Mouse (Mus musculus): ENCODE data around the gene Wwtr1. TPM values are rescaled to one million over a fixed set of nuclear protein-coding genes. Genes with fewer than 3 reads are reported as not detected.

Wwtr1 gene
- polyA plus RNA-seq, 1 experiment from 2014 or later: 30.9 TPM

- Histone ChIP-seq H3K4me2 (ENCODE audit: low read depth, low read length) (no peak overlapping the region), H3K9ac (ENCODE audit: low read depth, low read length) (no peak overlapping the region), H3K4me3 (ENCODE audit: low read depth, low read length) (no peak overlapping the region), H3K27ac (replicated peaks; ENCODE audit: low read depth, low read length) (no peak overlapping the region), H3K36me3 (ENCODE audit: control insufficient read depth, insufficient read depth, low read length) (peaks cover 15% of the 10 kb centered on the region), H3K4me1 (ENCODE audit: control insufficient read depth, insufficient read depth, low read length) (peaks cover 22% of the 10 kb centered on the region), H3K9me3 (ENCODE audit: control insufficient read depth, low read length) (no peaks in the 10 kb centered on the region), H3K27me3 (replicated peaks; ENCODE audit: control insufficient read depth, insufficient read depth, low read length) (no peaks in the 10 kb centered on the region)
- ATAC-seq (ENCODE audit: low read depth) (no peak), DNase-seq (ENCODE audit: low spot score) (no peak)
- WGBS: 92% methylated on average over 8 of the region's 8 CpGs
These were observed 101.3 kb downstream of the Wwtr1 start for GRCm38 (mm10) chr3:57474421-57474820.

GRCm38 (mm10) chr3:57472407-57472806 is 103.3 kb downstream of the Wwtr1 start:
- DNase-seq (ENCODE audit: low spot score) (peak; percentile 51), ATAC-seq (ENCODE audit: low read depth) (no peak; the same call in 1 of the 2 replicates)
- peaks cover 22% of the 10 kb centered on the region for H3K4me1 ChIP-seq (ENCODE audit: control insufficient read depth, insufficient read depth, low read length)
- no peak overlapping the region for H3K9ac ChIP-seq (ENCODE audit: low read depth, low read length)
- H3K9me3 ChIP-seq (ENCODE audit: control insufficient read depth, low read length): no peaks in the 10 kb centered on the region
- H3K27ac ChIP-seq (replicated peaks; ENCODE audit: low read depth, low read length): peak overlapping the region; percentile 86; the same call in 1 of the 2 replicates
- H3K36me3 ChIP-seq (ENCODE audit: control insufficient read depth, insufficient read depth, low read length): peaks cover 15% of the 10 kb centered on the region
- no peak overlapping the region for H3K4me2 ChIP-seq (ENCODE audit: low read depth, low read length)
- WGBS: 34% methylated on average over 4 of the region's 4 CpGs
- no peaks in the 10 kb centered on the region for H3K27me3 ChIP-seq (replicated peaks; ENCODE audit: control insufficient read depth, insufficient read depth, low read length)
- no peak overlapping the region for H3K4me3 ChIP-seq (ENCODE audit: low read depth, low read length)

- Histone ChIP-seq H3K4me3 (ENCODE audit: low read depth, low read length) (peak overlapping the region; percentile 26), H3K9me3 (ENCODE audit: control insufficient read depth, low read length) (no peaks in the 10 kb centered on the region), H3K4me2 (ENCODE audit: low read depth, low read length) (peak overlapping the region; percentile 52), H3K36me3 (ENCODE audit: control insufficient read depth, insufficient read depth, low read length) (peaks cover 3% of the 10 kb centered on the region; the same call in 1 of the 2 replicates), H3K4me1 (ENCODE audit: control insufficient read depth, insufficient read depth, low read length) (peaks cover 22% of the 10 kb centered on the region), H3K9ac (ENCODE audit: low read depth, low read length) (peak overlapping the region; percentile 51), H3K27me3 (replicated peaks; ENCODE audit: control insufficient read depth, insufficient read depth, low read length) (no peaks in the 10 kb centered on the region), H3K27ac (replicated peaks; ENCODE audit: low read depth, low read length) (peak overlapping the region; percentile 86)
- peak; percentile 41 for ATAC-seq (ENCODE audit: low read depth)
- 4% methylated on average over 15 of the region's 15 CpGs for WGBS
- DNase-seq (ENCODE audit: low spot score): peak; percentile 77
These were observed 104.6 kb downstream of the Wwtr1 start for GRCm38 (mm10) chr3:57470981-57471601.

- Histone ChIP-seq H3K9ac (ENCODE audit: low read depth, low read length) (peak overlapping the region; percentile 51; the same call in 1 of the 2 replicates), H3K4me2 (ENCODE audit: low read depth, low read length) (peak overlapping the region; percentile 52)
These were observed 105.4 kb downstream of the Wwtr1 start for GRCm38 (mm10) chr3:57470326-57470725.

GRCm38 (mm10) chr3:57469325-57469724 is 106.4 kb downstream of the Wwtr1 start:
- Histone ChIP-seq H3K4me2 (ENCODE audit: low read depth, low read length) (no peak overlapping the region), H3K27me3 (replicated peaks; ENCODE audit: control insufficient read depth, insufficient read depth, low read length) (no peaks in the 10 kb centered on the region), H3K4me3 (ENCODE audit: low read depth, low read length) (no peak overlapping the region), H3K9ac (ENCODE audit: low read depth, low read length) (no peak overlapping the region), H3K36me3 (ENCODE audit: control insufficient read depth, insufficient read depth, low read length) (no peaks in the 10 kb centered on the region), H3K27ac (replicated peaks; ENCODE audit: low read depth, low read length) (no peak overlapping the region), H3K9me3 (ENCODE audit: control insufficient read depth, low read length) (no peaks in the 10 kb centered on the region), H3K4me1 (ENCODE audit: control insufficient read depth, insufficient read depth, low read length) (peaks cover 22% of the 10 kb centered on the region)
- no peak for DNase-seq (ENCODE audit: low spot score)
- WGBS: 99% methylated on average over 3 of the region's 3 CpGs
- ATAC-seq (ENCODE audit: low read depth): no peak

More at GRCm38 (mm10) chr3:57470326-57470725, 105.4 kb downstream of the Wwtr1 start:
- H3K27me3 ChIP-seq (replicated peaks; ENCODE audit: control insufficient read depth, insufficient read depth, low read length): no peaks in the 10 kb centered on the region
- 12% methylated on average over 5 of the region's 5 CpGs for WGBS
- H3K4me1 ChIP-seq (ENCODE audit: control insufficient read depth, insufficient read depth, low read length): peaks cover 22% of the 10 kb centered on the region
- H3K36me3 ChIP-seq (ENCODE audit: control insufficient read depth, insufficient read depth, low read length): no peaks in the 10 kb centered on the region
- H3K4me3 ChIP-seq (ENCODE audit: low read depth, low read length): no peak overlapping the region
- peak overlapping the region; percentile 86 for H3K27ac ChIP-seq (replicated peaks; ENCODE audit: low read depth, low read length)
- no peaks in the 10 kb centered on the region for H3K9me3 ChIP-seq (ENCODE audit: control insufficient read depth, low read length)
- DNase-seq (ENCODE audit: low spot score): peak; percentile 79
- peak; percentile 66 for ATAC-seq (ENCODE audit: low read depth)

GRCm38 (mm10) chr3:57466289-57466688 is 109.4 kb downstream of the Wwtr1 start:
- no peaks in the 10 kb centered on the region for H3K27me3 ChIP-seq (replicated peaks; ENCODE audit: control insufficient read depth, insufficient read depth, low read length)

GRCm38 (mm10) chr3:57463302-57463701 is 112.4 kb downstream of the Wwtr1 start:
- Histone ChIP-seq H3K9ac (ENCODE audit: low read depth, low read length) (no peak overlapping the region), H3K4me3 (ENCODE audit: low read depth, low read length) (no peak overlapping the region), H3K27ac (replicated peaks; ENCODE audit: low read depth, low read length) (no peak overlapping the region), H3K4me2 (ENCODE audit: low read depth, low read length) (no peak overlapping the region), H3K36me3 (ENCODE audit: control insufficient read depth, insufficient read depth, low read length) (peaks cover 36% of the 10 kb centered on the region), H3K27me3 (replicated peaks; ENCODE audit: control insufficient read depth, insufficient read depth, low read length) (no peaks in the 10 kb centered on the region), H3K4me1 (ENCODE audit: control insufficient read depth, insufficient read depth, low read length) (no peaks in the 10 kb centered on the region), H3K9me3 (ENCODE audit: control insufficient read depth, low read length) (no peaks in the 10 kb centered on the region)
- WGBS: 75% methylated on average over 4 of the region's 4 CpGs
- DNase-seq (ENCODE audit: low spot score) (no peak), ATAC-seq (ENCODE audit: low read depth) (no peak)

More at GRCm38 (mm10) chr3:57466289-57466688, 109.4 kb downstream of the Wwtr1 start:
- Histone ChIP-seq H3K4me2 (ENCODE audit: low read depth, low read length) (no peak overlapping the region), H3K4me3 (ENCODE audit: low read depth, low read length) (no peak overlapping the region), H3K36me3 (ENCODE audit: control insufficient read depth, insufficient read depth, low read length) (peaks cover 19% of the 10 kb centered on the region), H3K9ac (ENCODE audit: low read depth, low read length) (no peak overlapping the region), H3K9me3 (ENCODE audit: control insufficient read depth, low read length) (no peaks in the 10 kb centered on the region), H3K27ac (replicated peaks; ENCODE audit: low read depth, low read length) (no peak overlapping the region), H3K4me1 (ENCODE audit: control insufficient read depth, insufficient read depth, low read length) (peaks cover 12% of the 10 kb centered on the region)
- ATAC-seq (ENCODE audit: low read depth) (no peak), DNase-seq (ENCODE audit: low spot score) (peak; percentile 55)
- WGBS: 65% methylated on average over 3 of the region's 3 CpGs

- WGBS: 38% methylated on average over 11 of the region's 11 CpGs
- H3K27ac ChIP-seq (replicated peaks; ENCODE audit: low read depth, low read length): no peak overlapping the region
- peaks cover 45% of the 10 kb centered on the region for H3K36me3 ChIP-seq (ENCODE audit: control insufficient read depth, insufficient read depth, low read length)
- peak; percentile 14 for DNase-seq (ENCODE audit: low spot score)
- no peaks in the 10 kb centered on the region for H3K4me1 ChIP-seq (ENCODE audit: control insufficient read depth, insufficient read depth, low read length)
- H3K4me3 ChIP-seq (ENCODE audit: low read depth, low read length): no peak overlapping the region
- no peak overlapping the region for H3K4me2 ChIP-seq (ENCODE audit: low read depth, low read length)
- no peaks in the 10 kb centered on the region for H3K9me3 ChIP-seq (ENCODE audit: control insufficient read depth, low read length)
- ATAC-seq (ENCODE audit: low read depth): 0 out of 2 replicates have a peak, but pooled peaks have one; percentile 53
- H3K27me3 ChIP-seq (replicated peaks; ENCODE audit: control insufficient read depth, insufficient read depth, low read length): no peaks in the 10 kb centered on the region
- H3K9ac ChIP-seq (ENCODE audit: low read depth, low read length): no peak overlapping the region
These were observed 117.1 kb downstream of the Wwtr1 start for GRCm38 (mm10) chr3:57458652-57459051.

GRCm38 (mm10) chr3:57448445-57448844 is 127.3 kb downstream of the Wwtr1 start:
- peak; percentile 66; the same call in 1 of the 2 replicates for ATAC-seq (ENCODE audit: low read depth)
- 26% methylated on average over 5 of the region's 5 CpGs for WGBS
- peak; percentile 92 for DNase-seq (ENCODE audit: low spot score)

More at GRCm38 (mm10) chr3:57448445-57448844, 127.3 kb downstream of the Wwtr1 start:
- H3K27ac ChIP-seq (replicated peaks; ENCODE audit: low read depth, low read length): 0 out of 2 replicates have a peak overlapping the region, but pooled peaks have one; percentile 28
- H3K4me2 ChIP-seq (ENCODE audit: low read depth, low read length): no peak overlapping the region
- peaks cover 12% of the 10 kb centered on the region for H3K4me1 ChIP-seq (ENCODE audit: control insufficient read depth, insufficient read depth, low read length)
- H3K4me3 ChIP-seq (ENCODE audit: low read depth, low read length): no peak overlapping the region
- no peaks in the 10 kb centered on the region for H3K27me3 ChIP-seq (replicated peaks; ENCODE audit: control insufficient read depth, insufficient read depth, low read length)
- no peak overlapping the region for H3K9ac ChIP-seq (ENCODE audit: low read depth, low read length)
- H3K9me3 ChIP-seq (ENCODE audit: control insufficient read depth, low read length): no peaks in the 10 kb centered on the region
- H3K36me3 ChIP-seq (ENCODE audit: control insufficient read depth, insufficient read depth, low read length): no peaks in the 10 kb centered on the region
